Mouse (Mus musculus) liver, postnatal 0 days (tissue): Measurements from ENCODE around the gene Efr3b.

Experiments used
- CTCF ChIP-seq: sonication (generic); IDR thresholded peaks from 2 replicates; pipeline ENCODE4 v1.5.1; 2016; ENCODE audit warnings: antibody characterized with exemption, low read depth
- EP300 ChIP-seq: IDR thresholded peaks from 2 replicates; pipeline ENCODE4 v1.6.1; 2016; ENCODE audit warnings: antibody characterized with exemption, low read depth, mild to moderate bottlenecking

GRCm38 (mm10) chr12:4037511-4037910 lies 1.2 kb downstream of the Efr3b start:
- TF ChIP-seq CTCF (no peak), EP300 (no peak)
